In the genomic region with DNA sequence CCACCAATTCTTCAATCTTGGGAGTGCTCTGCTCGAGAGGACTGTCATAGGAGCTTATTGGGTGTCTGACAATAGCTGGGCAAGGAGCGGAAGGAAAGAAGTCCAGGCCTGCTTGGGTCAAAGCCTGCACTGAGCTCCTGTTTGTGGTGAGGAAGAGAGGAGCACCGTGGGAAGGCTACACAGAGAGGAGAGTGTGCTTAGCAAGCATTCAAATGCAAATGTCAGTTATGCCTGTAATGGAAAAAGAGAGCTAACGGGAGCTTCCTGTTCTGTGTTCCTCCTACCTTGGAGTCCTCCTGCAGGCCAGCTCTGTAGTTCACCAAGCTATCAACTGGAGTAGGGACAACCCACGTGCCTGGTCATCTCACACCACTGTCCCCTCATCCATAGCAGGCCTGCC, we compare ENCODE assay signal across 24 mouse cellular contexts.
DNase-seq lines count a peak whose midpoint lies in the region; ATAC-seq and TF ChIP-seq lines count a peak whose summit lies in the region.
"Had no signal": no experiment of that assay in that cellular context is flagged by ENCODE, and none has a peak within 500 bp of the region (broad histone marks: within the 10 kb centered on the region; RNA-seq: fewer than 3 reads in every experiment).

No protein-coding gene starts in this region.

- no peaks in the 10 kb centered on the region for H3K4me1 ChIP-seq in hindbrain, embryonic 16.5 days (ENCODE audit: control insufficient read depth, insufficient read depth, low read depth, low read length)
- H3K4me1 ChIP-seq in hindbrain, postnatal 0 days (ENCODE audit: insufficient read depth, low read length): peaks cover 7% of the 10 kb centered on the region; the same call in 1 of the 2 replicates
- H3K4me1 ChIP-seq: embryonic facial prominence, embryonic 12.5 days; embryonic facial prominence, embryonic 15.5 days; intestine, embryonic 15.5 days had no signal

- H3K36me3 ChIP-seq in hindbrain, embryonic 16.5 days (ENCODE audit: control insufficient read depth, insufficient read depth, low read length): peaks cover 2% of the 10 kb centered on the region; the same call in 1 of the 2 replicates
- H3K36me3 ChIP-seq in hindbrain, postnatal 0 days (ENCODE audit: insufficient read depth, low read length): 0 out of 2 replicates have a peak, but pooled peaks cover 8% of the 10 kb centered on the region
- H3K36me3 ChIP-seq: embryonic facial prominence, embryonic 12.5 days; embryonic facial prominence, embryonic 15.5 days; G1E; intestine, embryonic 15.5 days had no signal

- H3K9ac ChIP-seq in hindbrain, embryonic 16.5 days (ENCODE audit: low read depth, low read length): no peak overlapping the region
- no peak overlapping the region for H3K9ac ChIP-seq in hindbrain, postnatal 0 days (replicated peaks; ENCODE audit: low read length)
- H3K9ac ChIP-seq: embryonic facial prominence, embryonic 12.5 days; embryonic facial prominence, embryonic 15.5 days; forebrain, postnatal 0 days; hindbrain, embryonic 14.5 days; intestine, embryonic 15.5 days had no signal

- H3K4me3 ChIP-seq in hindbrain, embryonic 16.5 days (ENCODE audit: low read length): no peak overlapping the region
- H3K4me3 ChIP-seq in hindbrain, postnatal 0 days (ENCODE audit: low read length): no peak overlapping the region
- H3K4me3 ChIP-seq: embryonic facial prominence, embryonic 12.5 days; embryonic facial prominence, embryonic 15.5 days; intestine, embryonic 15.5 days had no signal

- ATAC-seq in hindbrain, embryonic 16.5 days: no peak
- ATAC-seq in hindbrain, postnatal 0 days: no peak
- ATAC-seq: activated CD4-positive, CD25-positive, alpha-beta regulatory T cell, adult 4 months; forebrain, embryonic 14.5 days; forebrain, postnatal 0 days; intestine, embryonic 15.5 days; Patski had no signal

- H3K27ac ChIP-seq in hindbrain, embryonic 16.5 days (ENCODE audit: low read depth, low read length): peak overlapping the region; percentile 48; the same call in 1 of the 2 replicates
- H3K27ac ChIP-seq in hindbrain, postnatal 0 days: no peak overlapping the region
- H3K27ac ChIP-seq: embryonic facial prominence, embryonic 12.5 days; embryonic facial prominence, embryonic 15.5 days; hindbrain, embryonic 14.5 days; intestine, embryonic 15.5 days had no signal

- H3K4me2 ChIP-seq in hindbrain, embryonic 16.5 days (ENCODE audit: low read length): no peak overlapping the region
- no peak overlapping the region for H3K4me2 ChIP-seq in hindbrain, postnatal 0 days (ENCODE audit: low read depth, low read length)
- H3K4me2 ChIP-seq: embryonic facial prominence, embryonic 12.5 days; embryonic facial prominence, embryonic 15.5 days; heart, embryonic 11.5 days; hindbrain, embryonic 14.5 days; intestine, embryonic 15.5 days had no signal

- no peak for TF ChIP-seq CTCF in hindbrain, postnatal 0 days (IDR thresholded peaks at IDR 0.05; ENCODE audit: low read depth)

- no peaks in the 10 kb centered on the region for H3K27me3 ChIP-seq in hindbrain, embryonic 16.5 days (replicated peaks; ENCODE audit: control insufficient read depth, insufficient read depth, low read length)
- H3K27me3 ChIP-seq in hindbrain, postnatal 0 days (ENCODE audit: insufficient read depth, low read length): no peaks in the 10 kb centered on the region
- H3K27me3 ChIP-seq: embryonic facial prominence, embryonic 12.5 days; embryonic facial prominence, embryonic 15.5 days; intestine, embryonic 15.5 days had no signal

- WGBS in hindbrain, embryonic 16.5 days: 41% methylated on average over 5 of the region's 5 CpGs
- WGBS in hindbrain, postnatal 0 days: 30% methylated on average over 5 of the region's 5 CpGs

- no peak for DNase-seq in hindbrain, postnatal 0 days (ENCODE audit: low spot score)
- DNase-seq in 416B (ENCODE audit: low read depth) (peak; percentile 9), ES-CJ7 (ENCODE audit: low read depth, low spot score) (peak; percentile 55)
- DNase-seq in cerebellum, postnatal 4 days (ENCODE audit: low spot score in 2 of 2): no peak
- DNase-seq in frontal cortex, postnatal 14 days (ENCODE audit: low spot score in 2 of 2): no peak
- DNase-seq: adrenal gland, postnatal 10 days; adrenal gland, postnatal 36 days; cerebellum, adult 18-20 months; cerebellum, adult 9-10 months; cerebellum, postnatal 14 days; forebrain, postnatal 0 days; gastrocnemius, postnatal 14 days; heart, adult 11 months; kidney, adult 11 months had no signal

- H3K9me3 ChIP-seq in hindbrain, embryonic 16.5 days (ENCODE audit: control insufficient read depth, low read length): no peaks in the 10 kb centered on the region
- H3K9me3 ChIP-seq in hindbrain, postnatal 0 days (ENCODE audit: low read length): no peaks in the 10 kb centered on the region
- H3K9me3 ChIP-seq: embryonic facial prominence, embryonic 12.5 days; embryonic facial prominence, embryonic 15.5 days; intestine, embryonic 15.5 days had no signal

Comparison
In these comparisons a context has a peak if more than half of its experiments do, and no peak if none do; other contexts are left out.
1. DNase-seq: peak in 416B (single experiment) and ES-CJ7 (single experiment); none in hindbrain, postnatal 0 days (single experiment), cerebellum, postnatal 4 days (0 of 2) and frontal cortex, postnatal 14 days (0 of 2).